Mouse (Mus musculus) right cerebral cortex, postnatal 4 days (tissue): ENCODE measurements at regions not wholly inside any gene's neighbourhood (a gene's known extent, or its start where the extent isn't known, plus 50 kb on each side); places are given as distances from the start of the nearest gene placed in this dataset.
"Not testable (repeated sequence)": the region's sequence is repeated elsewhere in the genome, so short reads cannot be mapped to it uniquely, and the experiment has no call there.

Experiments
- DNase-seq: peaks from one replicate; pipeline ENCODE4 v3.0.0-alpha.2; 2022

- no peak for DNase-seq
Measured at GRCm38 (mm10) chr16:55758707-55759067, 80.0 kb downstream of the Nfkbiz start.

- DNase-seq, result no peak
Measured at GRCm38 (mm10) chr16:55757952-55758706, 80.6 kb downstream of the Nfkbiz start.

- DNase-seq, result not testable (repeated sequence)
Measured at GRCm38 (mm10) chr16:55757422-55757815, 81.3 kb downstream of the Nfkbiz start.

- DNase-seq, result no peak
Measured at GRCm38 (mm10) chr16:55756764-55757421, 81.8 kb downstream of the Nfkbiz start.

GRCm38 (mm10) chr16:55755309-55755832 is 83.3 kb downstream of the Nfkbiz start:
- no peak for DNase-seq

- no peak for DNase-seq
Measured at GRCm38 (mm10) chr16:55754092-55754763, 84.5 kb downstream of the Nfkbiz start.

DNA sequence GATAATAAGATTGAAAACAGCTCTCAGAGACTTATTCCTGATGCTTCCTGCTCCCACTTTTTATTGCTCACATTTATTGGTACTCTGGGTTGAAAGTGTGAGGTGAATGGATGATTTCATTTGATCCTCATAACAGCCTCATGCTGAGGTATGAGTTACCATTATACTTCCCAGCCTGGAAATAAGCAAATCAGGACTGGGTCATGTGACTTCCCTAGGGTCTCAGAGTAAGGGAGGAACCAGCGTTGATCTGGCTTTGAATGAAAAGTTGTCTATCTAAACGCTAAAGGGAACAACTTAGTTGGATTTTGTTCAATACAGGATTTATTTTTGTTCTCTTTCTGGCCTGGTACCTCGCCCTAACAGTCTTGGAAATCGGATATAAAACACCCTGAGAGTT is 85.3 kb downstream of the Nfkbiz start:
- DNase-seq, result no peak

DNA sequence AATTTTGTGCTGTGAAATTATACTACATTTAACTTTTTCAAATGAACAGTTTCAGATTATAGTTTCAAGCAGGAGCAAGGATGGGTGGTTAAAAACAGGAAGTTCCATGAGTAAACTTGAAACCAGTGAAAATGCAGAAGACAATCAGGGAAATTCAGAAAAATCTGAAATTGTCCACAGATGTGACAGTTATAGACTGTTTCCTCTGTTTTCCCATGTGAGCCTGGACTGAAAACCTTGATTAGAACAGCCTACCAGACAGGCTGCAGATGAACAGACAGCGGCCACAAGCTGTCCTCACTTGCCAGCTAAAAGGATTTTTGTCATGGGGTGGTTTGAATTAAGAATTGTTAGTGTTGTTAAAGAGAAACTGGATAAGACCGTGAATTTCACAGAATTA is 91.4 kb downstream of the Nfkbiz start:
- DNase-seq, result no peak

- DNase-seq, result no peak
Measured at GRCm38 (mm10) chr16:55746159-55746558, 92.5 kb downstream of the Nfkbiz start.

DNA sequence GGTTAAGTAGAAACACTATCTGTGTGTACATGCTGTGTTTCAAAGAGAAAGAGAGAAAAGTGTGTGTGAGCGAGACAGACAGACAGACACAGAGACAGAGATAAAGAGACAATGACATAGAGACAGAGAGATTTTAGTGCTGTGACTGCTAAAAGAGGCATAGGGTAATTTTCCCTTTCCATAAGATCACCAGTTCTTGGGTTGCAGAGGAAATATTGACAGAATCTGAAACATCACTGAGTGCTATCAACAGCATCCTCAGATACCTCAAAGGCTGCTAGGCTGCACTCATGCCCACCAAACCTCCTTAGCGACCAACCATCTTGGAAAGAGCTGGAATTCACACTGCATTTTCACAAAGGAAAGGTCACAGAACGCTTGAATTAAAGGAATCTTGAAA is 93.6 kb downstream of the Nfkbiz start:
- DNase-seq, result no peak

DNA sequence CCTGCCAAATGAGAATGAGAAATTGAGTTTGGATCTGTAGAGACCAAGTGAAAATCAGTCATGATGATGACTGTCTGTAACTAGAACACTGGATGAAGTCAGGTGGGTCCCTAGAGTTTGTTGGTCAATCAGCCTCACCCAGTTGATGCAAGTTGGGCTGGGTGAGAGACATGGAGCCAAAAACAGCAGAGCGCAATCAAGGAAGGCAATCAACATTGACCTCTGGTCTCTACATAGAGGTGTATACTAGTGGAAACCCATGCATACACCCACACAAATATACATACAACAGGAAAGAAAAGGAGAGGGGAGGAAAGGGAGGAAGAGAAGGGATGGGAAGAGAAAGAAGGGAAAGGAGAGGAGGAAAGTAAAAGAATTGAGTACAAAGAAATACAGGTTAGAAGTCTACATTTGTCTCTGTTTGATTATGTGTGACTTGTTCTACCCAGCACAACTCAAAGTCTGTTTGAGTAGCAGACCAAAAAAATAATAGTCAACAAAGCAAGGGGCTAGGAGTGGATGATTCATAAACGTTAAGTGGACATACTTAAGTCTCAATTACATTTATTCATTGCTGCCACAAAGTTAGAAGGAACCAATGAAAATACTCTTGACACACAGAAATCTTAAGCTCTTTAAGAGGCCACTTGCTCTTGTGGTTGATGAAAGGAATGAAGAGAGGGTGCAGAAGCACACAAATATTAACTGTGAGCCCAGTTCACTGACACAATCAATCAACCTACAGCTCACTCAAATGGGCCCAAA is 97.4 kb downstream of the Nfkbiz start:
- no peak for DNase-seq

- no peak for DNase-seq
Measured at GRCm38 (mm10) chr16:55738741-55739140, 100.0 kb downstream of the Nfkbiz start.

DNA sequence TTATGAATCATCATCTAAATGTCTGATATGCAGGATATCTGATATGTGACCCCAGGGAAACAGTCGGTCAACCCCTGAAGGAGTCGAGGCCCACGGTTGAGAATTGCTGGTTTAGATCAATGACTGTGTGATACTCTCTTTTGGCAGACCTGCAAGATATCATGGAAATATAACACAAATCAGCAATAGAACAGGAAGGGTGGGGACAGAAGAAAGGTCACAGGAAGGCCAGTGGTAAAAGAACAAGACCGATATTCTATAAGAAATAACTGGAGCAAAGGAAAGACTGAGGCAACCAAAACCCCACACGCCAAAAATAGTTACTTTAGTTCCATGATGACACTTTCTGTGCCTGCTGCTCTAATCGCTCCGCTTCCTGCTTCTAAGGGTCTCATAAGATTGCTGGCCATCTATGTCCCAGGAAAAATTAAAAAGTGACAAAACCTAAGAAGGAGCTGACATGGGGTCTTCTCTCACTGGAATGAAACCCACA is 103.2 kb downstream of the Nfkbiz start:
- DNase-seq, result no peak

DNA sequence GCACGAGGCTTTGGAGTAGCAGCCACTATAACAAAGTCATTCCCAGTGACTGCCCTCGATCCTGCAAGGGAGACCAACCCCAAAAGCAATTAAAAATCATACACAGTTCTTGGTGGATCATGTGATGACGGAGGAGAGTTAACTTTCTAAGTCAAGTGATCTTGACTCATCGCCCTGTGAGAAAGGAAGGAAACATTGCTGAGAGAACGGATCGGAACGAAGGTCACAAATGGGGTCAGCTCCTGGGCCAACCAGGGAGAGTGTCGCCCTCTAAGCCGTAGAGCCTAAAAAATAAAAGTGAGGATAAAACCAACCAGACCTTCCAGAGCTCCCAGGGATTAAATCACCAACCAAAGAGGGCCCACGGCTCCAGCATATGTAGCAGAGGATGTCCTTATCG is 104.4 kb downstream of the Nfkbiz start:
- no peak for DNase-seq

- no peak for DNase-seq
Measured at GRCm38 (mm10) chr16:55733751-55734150, 104.9 kb downstream of the Nfkbiz start.

- no peak for DNase-seq
Measured at GRCm38 (mm10) chr16:55731003-55731402, 107.7 kb downstream of the Nfkbiz start.

- no peak for DNase-seq
Measured at GRCm38 (mm10) chr16:55726538-55726937, 112.2 kb downstream of the Nfkbiz start.

DNA sequence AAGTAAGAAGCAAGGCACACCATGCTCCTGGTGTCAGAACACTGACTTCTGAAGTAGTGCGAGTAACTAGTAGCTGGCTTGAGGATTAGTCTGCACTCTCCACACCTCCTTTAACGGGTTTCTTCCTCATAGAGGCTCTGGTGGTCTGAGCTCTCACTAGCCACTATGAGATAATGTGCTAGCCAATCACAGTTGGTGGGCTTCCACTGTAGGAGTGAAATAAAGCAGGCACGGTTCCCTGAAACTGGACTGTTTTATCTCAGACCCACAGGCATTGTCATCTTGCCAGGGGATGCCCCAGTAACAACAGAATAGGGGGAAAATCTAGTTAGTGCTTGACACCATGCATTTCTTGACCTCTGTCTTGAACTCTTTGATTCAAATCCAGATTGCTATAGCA is 118.3 kb downstream of the Nfkbiz start:
- no peak for DNase-seq

DNA sequence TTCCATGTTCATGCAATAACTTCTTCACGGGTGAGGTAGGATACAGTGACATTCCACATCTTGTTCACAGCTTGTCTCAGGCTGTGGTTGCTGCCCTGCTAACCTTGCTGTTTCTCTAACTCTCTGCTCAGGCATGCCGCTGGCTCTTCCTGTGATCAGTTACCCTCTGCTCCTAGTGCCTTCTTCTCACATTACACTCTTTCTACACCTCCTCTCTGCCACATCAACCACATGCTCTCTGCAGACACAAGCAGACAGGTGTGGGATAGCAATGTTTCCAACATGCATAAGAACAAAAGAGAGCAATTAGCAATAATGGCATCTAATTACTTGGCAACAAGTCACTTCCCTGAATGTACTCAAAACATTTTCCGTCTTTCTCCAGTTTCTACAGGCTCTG is 128.7 kb downstream of the Nfkbiz start:
- no peak for DNase-seq

GRCm38 (mm10) chr16:55706502-55706901 is 132.2 kb downstream of the Nfkbiz start:
- DNase-seq, result no peak

DNA sequence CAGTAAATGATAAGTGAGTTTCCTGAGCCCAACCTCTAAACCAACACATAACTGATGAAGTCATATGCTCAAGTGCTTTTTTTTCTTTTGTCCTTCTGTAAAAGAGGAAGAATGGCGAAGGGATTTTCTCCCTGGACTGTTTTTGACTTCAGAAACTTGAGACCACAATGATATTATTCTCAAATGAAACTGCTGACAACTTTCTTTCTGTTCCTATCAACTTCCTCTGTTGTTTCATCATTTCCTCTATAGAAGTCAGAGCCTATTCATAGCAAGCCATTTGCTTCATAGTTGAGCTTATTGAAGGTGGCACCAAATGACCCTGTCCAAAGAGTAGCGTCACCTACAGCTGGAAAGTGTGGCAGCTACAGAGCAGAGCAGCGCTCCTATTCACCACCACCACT is 140.2 kb downstream of the Nfkbiz start:
- no peak for DNase-seq

GRCm38 (mm10) chr16:55691069-55691468 is 147.6 kb downstream of the Nfkbiz start:
- no peak for DNase-seq

DNA sequence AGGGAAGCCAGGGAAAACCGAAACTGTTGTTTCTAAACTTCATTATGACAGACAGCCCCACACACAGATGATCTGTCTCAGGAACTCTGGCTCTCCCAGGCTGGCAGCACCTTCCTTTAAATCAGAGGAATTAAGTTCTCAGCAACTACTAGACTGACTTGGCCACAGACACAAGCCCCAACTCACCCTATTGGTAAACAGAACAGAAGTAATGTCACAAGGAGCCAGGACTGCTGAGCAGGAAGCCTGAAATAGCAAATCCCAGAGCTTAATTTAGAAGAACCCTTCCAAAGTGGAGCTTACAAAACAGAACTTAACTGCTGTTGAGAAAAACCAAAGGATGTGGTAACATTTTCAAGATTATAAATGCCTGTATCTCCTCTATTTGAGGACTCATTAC is 174.8 kb downstream of the Nfkbiz start:
- no peak for DNase-seq
